Mouse (Mus musculus) lung, postnatal 0 days (tissue): ENCODE results near the gene Bmp6.

Experiments
- CTCF ChIP-seq: IDR thresholded peaks from 2 replicates; pipeline ENCODE4 v1.5.1; 2016; ENCODE audit warnings: antibody characterized with exemption, mild to moderate bottlenecking
- EP300 ChIP-seq: IDR thresholded peaks from 2 replicates; pipeline ENCODE4 v1.6.1; 2016; ENCODE audit warnings: antibody characterized with exemption, mild to moderate bottlenecking, control low read depth

GRCm38 (mm10) chr13:38506936-38507335 lies 162.0 kb downstream of the Bmp6 start:
- TF ChIP-seq CTCF (no peak), EP300 (no peak)
